Mouse (Mus musculus) spleen, postnatal 10 days (tissue): ENCODE data around the gene Jph2.
A peak's percentile ranks its signal among the peaks of the same experiment; 100 is the strongest.

ENCODE experiments used
- DNase-seq, 2 experiments: peaks; one replicate each; pipeline ENCODE4 v3.0.0; 2021 to 2022; ENCODE audit warnings: low spot score in 2 of 2

The Jph2 gene

GRCm38 (mm10) chr2:163397905-163398304, at the start of gene Jph2:
Jph2 (minus strand) TSS chr2:163397993.
- DNase-seq, result no peak

DNA sequence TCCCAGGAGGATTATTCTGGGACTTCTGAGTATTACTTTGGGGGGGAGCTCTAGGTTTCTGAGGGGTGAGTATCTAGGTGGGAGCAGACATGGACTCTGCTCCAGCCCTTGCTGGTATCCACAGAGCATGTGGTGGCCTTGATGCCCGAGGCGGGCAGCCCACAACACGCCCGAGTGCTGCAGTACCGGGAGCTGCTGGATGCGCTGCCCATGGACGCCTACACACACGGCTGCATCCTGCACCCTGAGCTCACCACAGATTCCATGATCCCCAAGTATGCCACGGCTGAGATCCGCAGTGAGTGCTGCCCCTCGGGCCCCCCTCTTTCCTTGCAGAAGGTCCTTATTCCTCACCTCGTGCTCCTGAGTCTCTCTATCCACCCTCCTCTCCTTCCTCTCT, 49.6 kb upstream of the Jph2 start:
- no peak for DNase-seq

DNA sequence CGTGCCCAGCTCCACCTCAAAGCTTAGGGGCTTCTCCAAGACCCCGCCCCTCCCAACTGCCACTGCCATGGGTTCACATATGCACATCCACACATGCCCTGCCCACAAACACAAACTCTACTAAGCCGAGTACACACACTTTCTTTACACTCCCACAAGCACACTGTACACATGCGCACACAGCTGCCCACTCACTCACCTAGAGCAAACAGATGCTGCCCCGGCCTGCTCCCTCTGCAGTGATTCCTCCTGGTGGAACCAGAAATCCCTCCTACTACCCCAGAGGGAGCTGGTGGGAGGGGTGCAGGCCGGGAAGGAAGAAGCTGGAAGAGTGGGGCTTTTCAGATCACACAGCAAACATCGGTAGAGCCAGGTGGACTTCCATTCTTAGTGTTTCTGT, 46.2 kb upstream of the Jph2 start:
- no peak for DNase-seq

GRCm38 (mm10) chr2:163443543-163443942, 45.8 kb upstream of the Jph2 start:
- DNase-seq, result no peak

GRCm38 (mm10) chr2:163439488-163439887, 41.7 kb upstream of the Jph2 start:
- no peak for DNase-seq

GRCm38 (mm10) chr2:163438619-163439451, 41.0 kb upstream of the Jph2 start:
- DNase-seq, result peak in 1 of 2 experiments; percentile 50

DNA sequence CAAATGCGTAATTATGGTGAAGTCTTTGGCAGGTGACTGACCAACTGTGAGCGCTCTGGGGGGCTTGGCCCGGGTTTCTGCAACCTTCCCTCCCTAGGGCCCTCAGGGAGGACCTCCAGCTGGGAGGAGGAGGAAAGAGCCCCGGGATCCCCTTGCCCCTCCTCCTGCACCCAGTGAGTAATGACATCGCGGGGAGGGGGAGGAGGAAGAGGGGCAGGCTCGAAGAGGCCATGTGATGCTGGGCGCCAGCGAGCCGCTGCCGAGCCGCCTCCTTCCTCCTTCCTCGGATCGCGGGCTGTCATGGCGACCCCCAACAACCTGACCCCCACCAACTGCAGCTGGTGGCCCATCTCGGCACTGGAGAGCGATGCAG, 40.4 kb upstream of the Jph2 start, which contains the start of gene Gdap1l1:
Gene Gdap1l1 (plus strand): TSS at position 231 of the 373 bp plus-strand sequence.
- no peak for DNase-seq

DNA sequence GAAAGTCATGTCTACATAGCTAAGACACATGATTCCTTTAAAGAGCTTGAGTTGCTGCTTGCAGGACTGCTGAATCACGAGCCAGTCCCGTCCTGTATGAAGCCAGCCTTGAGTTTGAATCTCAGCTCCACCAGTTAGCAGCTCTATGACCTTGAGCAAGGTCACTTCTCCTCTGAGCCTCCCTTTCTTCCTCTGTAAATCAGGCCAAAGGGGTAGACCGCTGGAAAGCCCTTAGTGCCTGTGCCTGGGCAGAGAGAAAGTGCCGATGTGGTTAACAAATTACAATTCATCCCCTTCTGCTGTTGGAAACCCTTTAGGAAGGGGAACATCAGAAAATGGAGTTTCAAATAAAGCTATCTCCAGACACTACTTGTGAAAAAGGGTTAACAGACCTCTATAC, 40.0 kb upstream of the Jph2 start:
- no peak for DNase-seq

DNA sequence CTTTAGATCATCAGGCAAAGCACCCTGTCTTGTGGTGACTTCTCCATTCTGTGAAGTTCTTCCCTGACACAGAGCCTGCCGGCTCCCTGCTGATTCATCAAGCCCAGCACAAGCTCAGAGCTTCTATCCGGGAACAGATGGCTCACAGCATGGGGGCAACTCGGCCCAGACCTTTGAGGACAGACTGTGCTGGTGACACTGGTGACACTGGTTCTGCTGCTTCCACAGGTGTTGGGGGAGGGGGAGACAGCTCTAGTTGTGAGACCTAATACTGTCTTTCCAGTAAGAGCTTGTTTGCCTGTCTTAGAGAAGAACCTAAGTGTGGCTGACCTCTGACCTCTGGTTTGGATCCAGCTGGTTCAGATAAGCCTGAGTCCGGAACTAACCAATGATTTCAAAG, 36.2 kb upstream of the Jph2 start:
- no peak for DNase-seq

DNA sequence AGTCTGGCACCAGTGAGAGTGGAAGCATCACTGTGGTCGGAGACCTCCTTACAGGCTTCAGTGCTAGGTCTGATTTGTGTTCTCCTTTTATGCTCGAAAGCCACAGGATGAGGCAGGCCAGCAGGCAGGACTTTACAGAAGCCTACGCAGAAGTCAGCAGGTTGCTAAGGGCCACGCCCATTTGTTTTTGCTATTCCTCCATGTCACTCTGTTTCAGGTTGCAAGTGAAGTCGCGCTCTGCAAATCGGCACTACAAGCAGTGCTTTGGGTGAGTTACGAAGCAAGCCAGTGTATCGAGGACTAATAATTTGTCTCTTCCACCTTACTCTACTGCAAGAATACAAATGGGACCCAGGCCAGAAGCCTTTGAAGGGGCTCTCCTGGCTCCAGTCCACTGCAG, 33.5 kb upstream of the Jph2 start:
- no peak for DNase-seq

DNA sequence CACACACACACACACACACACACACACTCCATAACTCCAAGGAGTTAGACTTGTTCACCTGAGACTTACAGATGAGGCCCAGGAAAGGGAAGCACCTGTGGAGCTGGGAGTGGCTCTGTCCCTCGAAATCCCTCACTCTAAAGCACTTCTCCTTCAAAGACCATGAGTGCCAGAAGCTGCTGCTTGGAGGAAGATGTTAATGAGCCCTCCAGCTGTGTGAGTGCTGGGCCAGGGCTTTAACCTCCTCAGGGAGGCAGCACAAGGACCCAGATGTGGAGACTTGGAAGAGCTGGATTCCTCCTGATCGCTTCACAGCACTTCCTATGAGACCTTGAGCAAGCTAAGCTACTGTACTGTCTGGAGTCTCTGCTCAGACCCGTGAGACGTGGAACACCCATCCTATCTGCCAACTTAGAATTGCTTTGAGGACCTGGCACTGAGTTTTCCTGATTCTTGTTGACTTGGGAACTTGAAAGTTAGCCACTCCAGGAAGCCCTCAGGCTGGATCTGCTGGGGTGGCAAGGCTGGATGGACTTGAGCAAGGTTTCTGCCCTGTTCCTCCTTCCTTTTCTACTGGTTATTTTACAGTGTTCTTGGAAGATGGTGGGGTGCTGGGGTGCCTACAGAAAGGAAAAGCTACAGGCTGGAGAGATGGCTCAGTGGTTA, 30.7 kb upstream of the Jph2 start:
- DNase-seq, result no peak

GRCm38 (mm10) chr2:163424597-163424996, 26.8 kb upstream of the Jph2 start, which contains the start of gene Oser1:
Oser1 (minus strand) TSS chr2:163424697.
- DNase-seq, result no peak

- DNase-seq, result no peak
Measured at GRCm38 (mm10) chr2:163422895-163423660, 25.3 kb upstream of the Jph2 start.

DNA sequence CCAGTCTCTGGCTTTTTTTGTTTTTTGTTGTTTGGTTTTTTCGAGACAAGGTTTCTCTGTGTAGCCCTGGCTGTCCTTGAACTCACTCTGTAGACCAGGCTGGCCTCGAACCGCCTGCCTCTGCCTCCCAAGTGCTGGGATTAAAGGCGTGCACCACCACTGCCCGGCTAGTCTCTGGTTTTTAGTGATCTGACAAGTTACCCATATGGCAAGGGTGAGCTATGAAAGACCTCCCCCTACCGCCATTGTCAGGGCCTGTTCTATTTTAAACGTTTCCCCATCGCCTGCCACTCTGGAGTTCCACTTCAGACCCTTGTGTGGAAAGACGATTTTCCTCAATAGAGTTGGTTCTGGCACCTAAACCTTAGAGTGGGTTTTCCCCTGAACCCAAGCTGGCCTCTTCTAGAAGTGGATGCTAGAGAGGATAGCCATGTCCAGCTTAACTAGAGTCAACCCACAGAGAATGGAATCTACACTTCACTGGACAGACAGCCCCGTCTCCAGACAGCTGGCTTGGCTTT, 22.6 kb upstream of the Jph2 start:
- peak in 1 of 2 experiments; percentile 21 for DNase-seq

- peak; percentile 98 to 99 for DNase-seq
Measured at GRCm38 (mm10) chr2:163419346-163420045, 21.7 kb upstream of the Jph2 start.

GRCm38 (mm10) chr2:163418841-163419345, 21.1 kb upstream of the Jph2 start:
- peak in 1 of 2 experiments; percentile 74 for DNase-seq

DNA sequence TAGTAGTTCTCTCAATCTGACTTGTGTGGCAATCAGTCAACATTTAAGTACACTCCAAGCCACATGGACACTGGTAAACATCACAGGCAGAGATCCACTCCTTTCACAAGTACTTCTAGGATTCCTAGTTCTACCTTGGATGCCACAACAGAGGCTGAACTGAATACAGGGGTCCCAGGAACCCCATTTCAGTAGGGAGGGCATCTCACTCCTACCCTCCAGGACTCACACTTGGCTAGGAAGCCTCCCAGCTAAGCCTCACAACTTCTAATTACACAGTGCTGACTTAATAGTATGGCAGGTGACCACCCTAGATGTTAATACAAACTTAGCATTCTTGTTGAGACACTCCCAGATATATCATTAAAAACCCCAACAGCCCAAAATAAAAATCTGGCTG, 20.0 kb upstream of the Jph2 start:
- no peak for DNase-seq

DNA sequence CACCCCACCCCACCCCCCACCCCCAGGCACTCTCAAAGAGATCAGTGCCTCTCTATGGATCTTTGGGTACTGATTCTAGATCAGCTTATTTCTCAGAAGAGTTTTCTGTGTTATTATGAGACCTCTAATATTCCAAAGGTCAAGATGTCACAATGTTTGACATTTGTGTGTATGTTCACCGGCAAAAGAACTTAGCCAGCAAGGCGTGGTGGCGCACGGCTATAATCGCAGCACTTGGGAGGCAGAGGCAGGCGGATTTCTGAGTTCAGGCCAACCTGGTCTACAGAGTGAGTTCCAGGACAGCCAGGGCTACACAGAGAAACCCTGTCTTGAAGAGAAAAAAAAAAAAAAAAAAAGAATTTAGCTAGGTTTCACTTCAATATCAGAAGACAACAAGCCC, 19.2 kb upstream of the Jph2 start:
- DNase-seq, result no peak

GRCm38 (mm10) chr2:163412846-163413590, 15.2 kb upstream of the Jph2 start:
- no peak for DNase-seq

GRCm38 (mm10) chr2:163412419-163412818, 14.6 kb upstream of the Jph2 start:
- DNase-seq, result no peak

- DNase-seq, result no peak
Measured at GRCm38 (mm10) chr2:163411840-163412239, 14.0 kb upstream of the Jph2 start.
